Mouse (Mus musculus): ENCODE data around the gene Grasp.

Gene Grasp

GRCm38 (mm10) chr15:101193971-101194370, 30.0 kb upstream of the Grasp start:
- CTCF ChIA-PET: interaction anchor here (0.6 to 0.7 kb wide), 3 partner anchors 9 to 59 kb away, joined by 3 to 7 read pairs (median 5); no protein-coding TSS in a partner anchor

DNA sequence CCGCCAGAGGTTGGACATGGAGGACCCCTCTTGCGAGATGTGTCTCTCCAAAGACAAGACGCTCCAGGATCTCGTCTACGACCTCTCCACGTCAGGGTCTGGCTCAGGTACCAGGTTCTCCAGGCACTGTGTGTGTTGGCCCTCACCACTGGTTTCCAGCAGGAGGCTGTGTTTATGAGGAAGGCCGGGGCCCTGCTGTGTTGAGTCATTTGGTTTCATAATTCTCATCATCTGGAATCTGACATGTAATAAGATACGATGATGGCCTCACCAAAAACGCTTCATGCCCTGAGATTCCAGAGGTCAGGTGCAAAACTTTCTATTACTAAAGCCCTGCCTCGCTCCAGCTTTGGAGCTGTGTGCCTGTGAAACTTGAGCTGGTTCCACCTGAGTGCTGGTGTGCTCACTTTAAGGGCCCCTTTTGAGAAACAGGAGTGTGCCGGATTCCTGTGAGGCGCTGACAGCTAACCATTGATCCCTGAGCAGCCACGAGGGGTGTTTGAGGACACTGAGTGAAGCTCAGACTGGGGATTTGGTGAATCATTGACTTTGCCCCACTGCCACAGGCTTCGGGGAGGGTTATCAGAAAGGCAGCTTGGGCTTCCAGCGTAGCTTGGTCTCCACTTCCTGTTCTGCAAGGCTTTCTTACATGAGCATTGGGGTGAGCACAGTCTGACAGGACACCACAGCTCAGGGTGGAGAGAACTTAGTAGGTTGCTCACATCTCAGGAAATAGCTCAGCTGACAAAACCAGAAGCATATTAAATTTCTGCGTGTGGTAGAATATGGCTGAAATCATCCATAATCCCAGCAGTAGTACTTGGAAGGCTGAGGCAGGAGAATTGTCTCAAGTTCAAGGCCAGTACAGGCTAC, 28.8 kb upstream of the Grasp start:
- CTCF ChIA-PET: interaction anchor here (0.6 kb wide), 1 partner anchor 72 kb away, joined by 5 read pairs; no protein-coding TSS in a partner anchor

DNA sequence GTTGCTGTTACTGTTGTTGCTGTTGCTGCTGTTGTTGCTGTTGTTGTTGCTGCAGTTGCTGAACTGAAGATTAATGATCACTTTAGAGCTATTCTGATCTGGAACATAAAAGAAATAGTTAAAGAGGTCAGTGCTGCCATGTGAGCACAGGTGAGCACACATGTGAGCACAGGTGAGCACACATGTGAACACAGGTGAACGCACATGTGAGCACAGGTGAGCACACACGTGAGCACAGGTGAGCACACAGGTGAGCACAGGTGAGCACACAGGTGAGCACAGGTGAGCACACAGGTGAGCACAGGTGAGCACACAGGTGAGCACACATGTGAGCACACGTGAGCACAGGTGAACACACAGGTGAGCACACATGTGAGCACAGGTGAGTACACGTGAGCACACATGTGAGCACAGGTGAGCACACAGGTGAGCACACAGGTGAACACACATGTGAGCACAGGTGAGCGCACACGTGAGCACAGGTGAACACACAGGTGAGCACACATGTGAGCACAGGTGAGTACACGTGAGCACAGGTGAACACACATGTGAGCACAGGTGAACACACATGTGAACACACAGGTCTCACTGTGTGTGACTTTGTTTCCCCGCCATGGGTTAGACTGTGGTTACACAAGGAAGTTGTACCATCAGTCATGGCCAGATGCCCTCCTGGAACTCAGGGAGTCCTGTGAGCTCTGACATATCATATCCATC, 27.8 kb upstream of the Grasp start:
- CTCF ChIA-PET: no interaction called here

DNA sequence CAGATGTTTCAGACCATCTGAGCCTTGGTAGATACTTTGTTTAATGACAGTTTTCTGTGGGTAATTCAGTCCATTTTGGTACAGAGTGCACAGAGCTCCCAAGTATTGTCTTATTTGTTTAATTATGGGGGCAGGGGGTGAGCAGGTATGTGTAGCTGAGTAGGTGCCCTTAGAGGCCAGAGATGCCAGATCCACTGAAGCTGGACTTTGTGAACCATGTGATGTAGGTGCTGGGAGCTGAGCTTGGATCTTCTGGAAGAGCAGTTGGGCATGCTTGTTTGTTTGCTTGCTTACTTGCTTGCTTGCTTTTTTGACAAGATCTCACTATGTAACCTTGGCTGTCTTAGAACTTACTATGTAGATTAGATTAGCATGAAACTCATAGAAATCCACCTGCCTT, 27.0 kb upstream of the Grasp start:
- CTCF ChIA-PET: no interaction called here

DNA sequence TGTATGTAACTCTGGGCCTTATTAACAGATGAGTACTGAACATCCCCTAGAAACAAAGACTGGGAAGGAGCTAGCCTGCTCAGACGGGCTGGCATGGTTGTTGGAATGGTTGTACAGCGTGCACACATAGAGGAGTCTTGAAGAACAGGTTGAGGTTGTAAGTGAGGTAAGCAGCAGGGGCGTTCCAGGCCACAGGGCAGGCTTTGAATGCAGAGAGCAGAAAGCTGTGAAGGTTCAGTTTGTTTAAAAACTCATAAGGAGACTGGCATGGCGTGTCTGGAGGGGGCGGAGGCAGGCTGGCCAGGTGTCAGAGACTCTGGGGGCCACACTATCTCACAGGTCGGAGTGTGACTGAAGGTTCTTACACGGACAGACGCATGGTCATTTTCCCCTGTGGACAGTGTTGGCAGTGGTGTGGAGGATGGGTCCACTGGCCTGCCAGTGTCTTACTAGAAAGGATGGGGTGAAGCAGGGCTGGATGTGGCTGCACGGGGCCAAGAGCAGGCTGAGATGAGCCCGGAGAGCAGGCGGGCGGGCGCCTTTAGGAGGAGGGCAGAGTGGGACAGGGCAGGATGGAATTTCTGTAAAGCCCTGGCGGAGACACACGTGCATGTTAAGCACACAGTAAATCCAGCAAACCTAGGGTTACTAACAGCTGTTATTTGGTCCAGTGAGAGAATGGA, 26.4 kb upstream of the Grasp start:
- CTCF ChIA-PET: interaction anchor here (0.5 kb wide), 1 partner anchor 84 kb away, joined by 3 read pairs; no protein-coding TSS in a partner anchor

GRCm38 (mm10) chr15:101198218-101198617, 25.8 kb upstream of the Grasp start:
- CTCF ChIA-PET: interaction anchor here (0.5 kb wide), 1 partner anchor 84 kb away, joined by 3 read pairs; no protein-coding TSS in a partner anchor

- CTCF ChIA-PET: no interaction called here
These were observed 25.1 kb upstream of the Grasp start for GRCm38 (mm10) chr15:101198850-101199249.

GRCm38 (mm10) chr15:101200777-101201295, 23.2 kb upstream of the Grasp start:
- CTCF ChIA-PET: no interaction called here

- CTCF ChIA-PET: no interaction called here
These were observed 22.6 kb upstream of the Grasp start for GRCm38 (mm10) chr15:101201414-101201813.

DNA sequence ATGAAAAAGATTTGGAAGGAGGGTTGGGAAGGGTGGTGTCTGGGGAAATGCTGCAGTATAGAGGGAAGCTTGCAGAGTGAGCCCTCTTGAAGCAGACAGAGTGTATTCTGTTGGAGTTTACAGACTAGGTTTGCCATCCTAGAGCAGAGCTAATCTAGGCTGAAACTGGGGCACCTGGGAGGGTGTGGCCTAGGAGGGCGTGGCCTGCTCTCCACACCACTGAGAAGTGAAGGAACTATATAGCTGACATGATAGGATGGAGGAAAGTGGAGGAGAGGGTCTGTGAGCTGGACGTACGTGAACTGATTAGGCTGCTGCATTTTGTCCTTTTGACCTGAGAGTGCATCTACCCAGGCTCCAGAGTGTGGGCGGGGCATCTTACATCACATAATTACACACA, 20.3 kb upstream of the Grasp start:
- CTCF ChIA-PET: no interaction called here

DNA sequence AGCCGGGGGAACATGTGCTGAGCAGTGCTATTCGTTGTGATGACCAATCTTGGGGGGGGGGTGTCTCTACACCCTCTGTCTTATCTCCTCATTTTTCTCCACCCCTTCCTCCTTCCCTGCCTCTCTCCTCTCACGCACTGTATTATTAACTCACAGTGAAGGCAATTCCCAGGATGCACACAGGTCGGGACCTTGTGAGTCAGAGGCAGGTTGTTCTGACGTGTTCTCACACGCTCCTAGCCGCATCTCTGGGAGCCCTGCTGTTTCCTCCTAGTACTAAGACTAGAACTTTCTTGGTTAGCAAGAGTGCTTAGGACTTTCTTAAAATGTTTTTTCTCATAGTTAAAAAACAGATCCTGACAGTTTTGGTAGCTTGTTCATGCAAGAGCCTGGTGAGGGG, 19.2 kb upstream of the Grasp start:
- CTCF ChIA-PET: no interaction called here

- CTCF ChIA-PET: interaction anchor here (1.0 kb wide), 2 partner anchors 14 to 31 kb away, joined by 3 read pairs; no protein-coding TSS in a partner anchor
These were observed 13.8 kb upstream of the Grasp start for GRCm38 (mm10) chr15:101210228-101210627.

- CTCF ChIA-PET: interaction anchor here (0.8 to 1.0 kb wide), 2 partner anchors 39 to 116 kb away, joined by 3 to 4 read pairs; no protein-coding TSS in a partner anchor
These were observed 12.9 kb upstream of the Grasp start for GRCm38 (mm10) chr15:101210998-101211613.

- CTCF ChIA-PET: no interaction called here
These were observed 11.6 kb upstream of the Grasp start for GRCm38 (mm10) chr15:101212435-101212834.

DNA sequence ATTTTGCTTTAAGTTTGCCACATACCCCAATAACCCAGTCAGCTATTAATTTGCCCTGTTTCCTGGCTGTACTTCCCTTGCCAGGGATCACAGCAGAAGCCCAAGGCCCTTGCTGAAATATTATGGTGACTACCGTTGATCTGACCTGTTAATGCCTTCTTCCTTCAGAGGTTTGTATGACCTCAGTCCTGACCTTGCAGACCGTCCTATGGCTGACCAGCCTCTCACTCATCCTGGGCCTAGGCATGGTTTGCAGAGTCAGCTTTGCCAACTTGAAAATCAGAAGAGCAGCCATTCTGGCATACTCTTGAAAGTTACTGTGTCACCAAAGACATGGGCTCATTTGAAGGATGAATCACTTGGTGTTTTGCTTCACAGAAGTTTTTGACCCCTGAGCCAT, 8.9 kb upstream of the Grasp start:
- CTCF ChIA-PET: no interaction called here

DNA sequence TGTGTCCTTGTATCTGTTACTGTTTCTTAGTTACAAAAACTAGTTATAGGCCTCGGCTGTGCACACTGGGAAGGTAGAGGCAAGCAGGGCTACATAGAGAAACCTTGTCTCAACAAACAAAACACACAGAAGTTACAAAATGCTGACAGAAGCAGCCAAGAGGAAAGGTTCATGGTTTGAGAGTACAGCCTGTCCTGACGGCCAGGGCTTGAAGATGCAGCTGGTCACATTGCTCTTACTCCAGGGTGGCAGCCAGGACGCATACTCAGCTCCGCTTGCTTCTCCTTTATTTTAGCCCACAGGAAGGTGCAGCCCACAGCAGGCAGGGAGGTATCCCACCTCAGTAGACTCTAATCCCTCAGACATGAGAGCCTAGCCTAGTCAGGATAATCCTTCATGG, 8.0 kb upstream of the Grasp start:
- CTCF ChIA-PET: no interaction called here

- CTCF ChIA-PET: interaction anchor here (1.7 kb wide), 1 partner anchor 14 kb away, joined by 6 read pairs; no protein-coding TSS in a partner anchor
These were observed 3.1 kb upstream of the Grasp start for GRCm38 (mm10) chr15:101220905-101221297.

DNA sequence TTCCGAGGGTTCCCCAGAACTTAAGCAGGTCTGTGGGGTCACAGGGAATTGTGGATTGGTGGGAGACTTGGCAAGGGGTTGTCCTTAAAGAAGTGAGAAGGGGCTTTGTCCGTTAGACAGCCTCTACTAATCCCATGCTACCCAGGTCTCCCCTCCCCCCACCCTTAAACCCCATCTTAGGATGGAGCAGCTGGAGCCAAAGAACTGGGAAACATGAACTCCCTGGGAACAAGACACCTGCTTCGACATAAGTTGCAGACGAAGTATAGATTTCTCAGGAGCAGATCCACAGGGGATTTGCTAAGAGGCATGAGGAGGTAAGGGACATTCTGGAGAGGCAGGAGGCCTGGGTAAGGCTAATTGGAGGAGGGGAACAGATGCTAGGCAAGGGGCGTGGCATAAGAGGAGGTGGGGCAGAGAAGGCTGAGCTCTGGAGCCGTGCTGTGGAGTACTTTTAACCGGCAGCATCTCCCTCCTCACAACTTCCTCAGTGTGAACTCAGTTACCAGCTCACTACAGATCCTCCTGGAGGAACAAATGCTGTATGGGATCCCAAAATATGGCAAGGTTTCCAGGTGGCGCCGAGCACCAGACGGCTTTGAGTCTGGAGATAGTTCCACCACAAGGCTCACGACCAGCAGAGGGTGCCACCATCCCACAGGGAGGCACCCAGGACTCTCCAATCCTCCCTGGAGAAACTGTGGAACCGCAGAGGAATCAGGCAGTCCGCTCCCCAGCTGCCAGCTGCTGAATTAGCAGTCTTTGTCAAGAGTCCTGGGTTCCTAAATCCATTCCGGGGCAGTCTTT, 2.5 kb upstream of the Grasp start:
- CTCF ChIA-PET: interaction anchor here (1.7 kb wide), 1 partner anchor 14 kb away, joined by 6 read pairs; no protein-coding TSS in a partner anchor

GRCm38 (mm10) chr15:101222897-101223482, 998 bp upstream of the Grasp start:
- CTCF ChIA-PET: interaction anchor here (0.7 to 0.9 kb wide), 2 partner anchors 14 to 61 kb away, joined by 3 to 4 read pairs; partner anchors contain the start of gene Atg101

GRCm38 (mm10) chr15:101223596-101223995, 392 bp upstream of the Grasp start:
- CTCF ChIA-PET: interaction anchor here (0.7 to 1.5 kb wide), 3 partner anchors 11 to 60 kb away, joined by 3 to 8 read pairs (median 4); partner anchors contain the start of gene Atg101
